Mouse (Mus musculus) left cerebral cortex, adult 9 months (tissue): ENCODE measurements around the gene Tmem100.

ENCODE experiments used
- DNase-seq, 2 experiments: peaks; one replicate each; pipeline ENCODE4 v3.0.0; 2022; ENCODE audit warnings: low spot score in 2 of 2

The Tmem100 gene

DNA sequence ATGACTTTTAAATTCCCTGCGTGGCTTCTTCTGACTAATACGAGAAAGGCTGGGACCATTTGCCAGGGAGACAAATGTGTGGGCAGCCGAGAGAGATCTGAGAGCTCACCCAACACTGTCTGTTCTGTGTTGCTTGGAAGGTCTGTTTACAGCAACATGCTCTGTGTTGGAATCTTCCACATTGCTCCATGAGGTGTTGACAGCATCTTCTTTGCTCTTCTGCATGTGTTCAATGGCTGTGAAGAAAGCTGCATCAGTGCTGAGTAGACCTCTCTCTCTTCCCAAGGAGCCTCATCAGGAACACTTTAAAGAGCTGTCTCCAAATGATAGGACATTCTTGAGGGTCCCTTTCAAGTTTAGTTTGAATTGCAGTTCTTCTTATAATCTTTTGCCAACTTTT lies 32.5 kb downstream of the Tmem100 start:
- DNase-seq, result no peak

DNA sequence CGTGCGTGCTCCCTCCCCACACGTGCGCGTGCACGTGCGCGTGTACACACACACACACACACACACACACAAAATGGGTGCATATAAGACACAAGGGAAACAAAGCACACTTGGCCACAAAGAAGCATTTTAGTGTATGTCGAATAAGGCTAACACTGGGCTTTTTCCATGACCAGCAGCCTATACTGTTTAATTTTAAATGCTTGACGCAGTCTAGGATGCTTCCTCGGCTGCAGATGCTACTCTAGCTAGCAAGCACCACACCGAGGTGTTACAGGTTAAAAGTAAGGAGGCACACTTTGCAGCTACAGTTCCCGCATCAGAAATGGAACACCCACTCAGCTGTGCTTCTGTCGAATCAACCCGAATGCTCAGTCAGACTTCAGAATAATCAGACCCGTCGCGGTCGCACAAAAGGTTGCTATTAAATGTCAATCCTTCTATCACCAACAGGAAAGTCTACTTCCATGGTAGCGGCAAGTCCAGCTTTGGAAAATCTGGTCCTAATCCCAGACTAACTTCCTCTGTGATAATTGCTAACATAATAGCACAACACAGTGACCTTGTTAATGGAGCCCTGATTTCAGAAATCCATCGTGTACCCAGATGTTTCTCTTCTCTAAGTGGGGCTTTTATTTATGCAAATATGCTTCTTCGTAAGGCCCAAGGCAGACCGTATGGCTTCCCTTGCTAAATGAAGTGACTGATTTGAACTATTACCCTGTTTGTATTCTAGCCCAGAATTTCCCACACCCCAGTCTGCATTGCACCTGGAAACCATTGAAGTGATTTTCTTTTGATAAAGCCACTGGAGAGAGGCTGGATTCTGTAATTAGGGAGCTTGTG lies 36.5 kb downstream of the Tmem100 start:
- DNase-seq, result no peak

DNA sequence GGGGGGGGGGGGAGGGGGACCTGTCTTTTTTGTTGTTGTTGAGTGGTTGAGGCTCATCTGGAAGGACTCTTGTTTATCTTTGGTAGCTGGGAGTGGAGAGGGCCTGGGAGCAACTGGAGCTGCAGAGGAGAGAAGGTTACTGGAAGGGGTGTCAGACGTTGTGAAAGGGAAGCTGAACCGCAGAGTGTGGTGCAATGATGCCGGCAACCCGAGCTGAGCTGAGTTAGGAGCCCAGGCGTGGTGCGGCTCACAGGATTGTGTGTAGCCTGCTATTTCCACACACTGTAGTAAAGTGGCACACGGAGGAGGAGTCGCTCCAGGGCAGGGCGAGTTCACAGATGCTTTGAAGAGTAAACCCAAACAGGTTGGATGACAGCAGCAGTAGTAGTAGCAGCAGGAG lies 41.6 kb downstream of the Tmem100 start:
- no peak for DNase-seq

DNA sequence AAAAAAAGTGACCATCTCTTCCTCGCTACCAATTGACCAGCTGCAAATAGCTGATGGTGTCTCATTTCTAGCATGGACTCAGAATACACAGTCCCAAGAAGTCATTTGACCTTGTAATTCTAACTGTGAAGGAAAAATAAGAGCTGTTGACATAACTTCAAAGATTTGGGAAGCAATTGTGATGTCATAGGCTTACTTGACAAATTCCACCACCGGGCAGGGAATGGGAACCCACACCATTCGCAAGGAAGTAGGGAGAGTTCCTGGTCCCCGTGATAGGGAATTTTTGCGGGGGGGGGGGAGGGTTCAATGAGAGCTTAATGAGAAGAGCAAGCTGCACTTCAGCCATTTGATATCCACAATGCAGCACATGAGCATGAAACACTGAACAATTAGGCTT lies 43.1 kb downstream of the Tmem100 start:
- DNase-seq, result no peak

DNA sequence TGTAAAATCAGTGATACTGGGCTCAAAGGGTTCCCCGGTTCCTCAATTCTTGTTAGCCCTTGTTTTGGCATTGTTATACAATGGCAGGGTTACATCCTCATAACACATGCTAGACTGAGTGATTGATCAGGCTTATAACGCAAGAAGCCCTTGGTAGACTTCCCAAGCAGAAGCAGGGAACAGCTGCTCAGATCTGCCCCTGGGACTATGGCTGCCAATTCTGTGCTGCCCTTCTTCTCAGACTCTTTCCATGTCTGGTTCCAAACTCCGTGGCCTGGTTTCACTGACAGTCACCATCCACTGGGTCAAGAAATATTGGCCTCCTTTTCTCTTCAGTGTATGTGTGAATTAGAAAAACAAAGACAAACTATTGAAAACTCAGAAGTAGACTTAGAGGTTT lies 46.5 kb downstream of the Tmem100 start:
- DNase-seq, result no peak

DNA sequence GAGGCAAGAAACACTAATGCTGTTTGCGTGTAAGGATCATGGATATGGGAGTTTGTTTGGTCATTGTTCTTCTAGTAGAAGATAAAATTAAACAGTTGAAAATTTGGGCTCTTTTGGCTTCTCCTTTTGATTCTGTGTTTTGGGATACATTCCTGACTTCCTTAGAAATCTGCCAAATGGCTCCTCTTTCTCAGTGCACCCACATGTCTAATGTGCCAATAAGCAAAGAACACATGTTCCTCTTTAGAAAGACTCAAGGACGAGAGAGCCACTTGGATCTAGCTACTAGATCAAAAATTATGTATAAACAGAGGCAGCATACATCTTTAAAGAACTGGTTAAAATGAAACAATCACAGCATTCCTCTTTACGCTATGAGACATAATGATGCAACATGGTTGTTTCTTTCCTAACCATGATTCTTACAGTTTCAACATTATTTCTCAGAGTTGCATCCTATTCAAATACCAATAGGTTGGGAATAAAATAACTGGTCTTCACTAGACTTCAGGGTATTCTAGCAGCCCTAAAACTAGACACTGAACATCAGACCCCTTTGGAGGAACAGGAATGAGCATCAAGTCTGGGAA lies 50.6 kb downstream of the Tmem100 start:
- DNase-seq, result no peak

DNA sequence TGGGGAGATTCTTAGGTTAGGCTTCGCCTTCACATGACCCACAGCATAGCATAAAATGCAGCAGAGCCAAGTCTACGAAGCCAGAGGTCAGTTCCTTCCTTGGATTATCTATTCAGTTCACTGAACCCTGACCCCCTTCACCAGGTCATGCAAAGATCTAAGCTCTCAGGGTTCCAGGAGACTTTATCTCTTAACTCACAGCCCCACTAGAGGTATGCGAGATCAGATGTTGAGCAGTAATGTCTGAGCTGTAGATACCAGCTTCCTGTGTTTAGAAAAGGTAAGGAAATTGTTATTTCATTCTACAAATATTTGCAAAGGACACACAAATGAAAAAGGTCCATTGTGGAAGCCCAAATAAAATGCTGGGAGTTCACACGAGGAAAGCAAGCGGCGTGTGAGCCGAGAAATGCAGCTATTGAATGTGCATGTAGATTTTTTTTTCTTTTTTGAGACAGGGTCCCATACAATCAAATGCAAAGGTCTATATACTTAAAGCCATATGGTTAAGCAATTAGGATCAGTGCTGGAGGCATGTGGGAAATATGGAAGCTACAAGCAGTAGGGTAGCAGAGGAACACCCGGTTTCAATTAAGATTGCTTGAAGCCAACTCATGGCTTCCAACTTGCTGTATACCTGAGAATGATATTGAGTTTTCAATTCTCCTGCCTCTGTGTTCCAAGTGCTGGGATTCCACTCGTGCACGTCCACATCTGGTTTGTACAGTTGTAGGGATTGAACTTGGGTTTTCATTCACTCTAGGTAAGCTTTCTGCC lies 51.9 kb downstream of the Tmem100 start:
- DNase-seq, result no peak

DNA sequence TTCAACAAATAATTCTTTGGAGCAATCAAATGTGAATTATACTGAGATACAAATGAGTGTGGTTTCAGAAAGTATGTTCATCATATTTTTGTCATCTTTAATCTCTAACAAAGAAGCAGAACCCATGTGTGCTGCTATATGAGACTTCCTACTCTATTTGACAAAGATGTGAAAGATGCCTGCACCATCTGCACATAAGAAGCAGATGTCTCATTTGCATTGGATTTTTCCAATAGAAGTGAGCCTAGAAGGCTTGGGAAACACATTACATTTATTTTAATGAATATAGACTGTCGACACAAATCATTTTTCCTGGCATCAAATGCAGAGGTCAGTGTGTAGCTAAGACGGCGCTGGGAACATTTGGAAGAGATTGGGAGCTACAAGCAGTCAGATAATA lies 52.9 kb downstream of the Tmem100 start:
- DNase-seq, result peak; percentile 15 to 16

DNA sequence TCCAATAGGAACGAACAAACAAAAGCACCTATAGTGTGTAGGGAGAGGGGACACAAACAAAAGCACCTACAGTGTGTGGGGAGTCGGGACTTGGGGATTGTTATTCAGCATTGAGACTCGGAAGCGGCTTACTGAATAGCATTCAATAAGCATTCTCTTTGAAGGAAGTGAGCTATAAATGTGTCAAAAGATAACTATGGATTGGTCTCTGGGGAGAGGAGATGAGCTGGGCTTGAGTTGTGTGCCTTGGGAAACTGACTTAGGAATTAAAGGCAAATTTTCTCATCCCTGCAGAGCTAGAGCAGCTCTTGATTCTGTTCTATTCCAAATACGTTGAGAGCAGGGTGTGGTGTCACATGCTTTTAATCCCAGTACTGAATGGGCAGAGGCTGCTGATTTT lies 54.0 kb downstream of the Tmem100 start:
- DNase-seq, result no peak
